Mouse (Mus musculus) ES-E14 (cell line): ENCODE results near the gene Cetn4. TPM values are rescaled to one million over a fixed set of nuclear protein-coding genes. Genes with fewer than 3 reads are reported as not detected.
A peak's percentile ranks its signal among the peaks of the same experiment; 100 is the strongest.

ENCODE experiments used
- DNase-seq: peaks from one replicate; pipeline ENCODE4 v3.0.0-alpha.2; 2013; ENCODE audit warnings: low read depth, low spot score
- H3K27ac ChIP-seq: 2 replicates; pipeline ENCODE4 v1.5.1; 2012; ENCODE audit warnings: low read depth, mild to moderate bottlenecking, low read length, moderate library complexity, mixed read lengths; ENCODE audit not compliant: poor library complexity, insufficient read depth, severe bottlenecking
- H3K36me3 ChIP-seq: 2 replicates; pipeline ENCODE4 v1.6.1; 2012; ENCODE audit warnings: mild to moderate bottlenecking, low read length, moderate library complexity, mixed read lengths; ENCODE audit not compliant: control insufficient read depth, poor library complexity, insufficient read depth, severe bottlenecking
- H3K4me1 ChIP-seq, 2 experiments: fragments of 150-350 bp in 1 of 2; sonication (generic) in 1 of 2; 2 replicates each; pipeline ENCODE4 v1.6.1; 2012; ENCODE audit warnings: low read length in 2 of 2, mild to moderate bottlenecking in 1 of 2, mixed read lengths in 1 of 2; ENCODE audit not compliant: control insufficient read depth in 2 of 2, insufficient read depth in 2 of 2, poor library complexity in 1 of 2
- H3K4me3 ChIP-seq, 2 experiments: fragments of 150-350 bp in 1 of 2; sonication (generic) in 1 of 2; 2 replicates each; pipeline ENCODE4 v1.5.1; 2012; ENCODE audit warnings: low read length in 2 of 2, low read depth in 1 of 2, mild to moderate bottlenecking in 1 of 2, mixed read lengths in 1 of 2; ENCODE audit not compliant: insufficient read depth in 1 of 2, poor library complexity in 1 of 2, severe bottlenecking in 1 of 2
- H3K9ac ChIP-seq: 2 replicates; pipeline ENCODE4 v1.6.1; 2012; ENCODE audit warnings: low read depth, mild to moderate bottlenecking, low read length, mixed read lengths; ENCODE audit not compliant: poor library complexity, insufficient read depth, severe bottlenecking
- H3K9me3 ChIP-seq: fragments of 150-350 bp; sonication (generic); 2 replicates; pipeline ENCODE4 v1.6.1; 2012; ENCODE audit warnings: low read depth, mild to moderate bottlenecking, low read length; ENCODE audit not compliant: control insufficient read depth, insufficient read depth
- CHD2 ChIP-seq: IDR thresholded peaks from 2 replicates; pipeline ENCODE4 v1.6.1; 2014; ENCODE audit warnings: mild to moderate bottlenecking, low read depth, low read length, inconsistent platforms
- HCFC1 ChIP-seq: IDR thresholded peaks from 2 replicates; pipeline ENCODE4 v1.6.1; 2012; ENCODE audit warnings: low read length, inconsistent platforms, borderline replicate concordance; ENCODE audit not compliant: insufficient read depth
- MAFK ChIP-seq: IDR thresholded peaks from 2 replicates; pipeline ENCODE4 v1.6.1; 2014; ENCODE audit warnings: mild to moderate bottlenecking, low read depth, low read length, inconsistent platforms; ENCODE audit not compliant: insufficient read depth
- ZC3H11A ChIP-seq: IDR thresholded peaks from 2 replicates; pipeline ENCODE4 v1.6.1; 2012; ENCODE audit warnings: low read depth, mild to moderate bottlenecking, inconsistent platforms, low read length, borderline replicate concordance
- ZNF384 ChIP-seq: IDR thresholded peaks from 2 replicates; pipeline ENCODE4 v1.6.1; 2012; ENCODE audit warnings: low read depth, low read length, inconsistent platforms
- in situ Hi-C, 2 experiments: fragments of 600-800 bp; cut with MboI; formaldehyde crosslinking; loops; one replicate each; pipeline ENCODE4 v1.15.1; 2025; ENCODE audit warnings: low sequenced_read_pairs in 2 of 2, inconsistent platforms in 1 of 2; ENCODE audit not compliant: unreplicated experiment in 2 of 2
- total RNA-seq: library from RNA; depleted of rRNA; stranded (reverse); fragments of 300-350 nt; gene quantifications from 2 replicates; pipeline ENCODE4 v1.2.3, GENCODE M21; 2012

The Cetn4 gene
- total RNA-seq, 1 experiment: 0.22 TPM

DNA sequence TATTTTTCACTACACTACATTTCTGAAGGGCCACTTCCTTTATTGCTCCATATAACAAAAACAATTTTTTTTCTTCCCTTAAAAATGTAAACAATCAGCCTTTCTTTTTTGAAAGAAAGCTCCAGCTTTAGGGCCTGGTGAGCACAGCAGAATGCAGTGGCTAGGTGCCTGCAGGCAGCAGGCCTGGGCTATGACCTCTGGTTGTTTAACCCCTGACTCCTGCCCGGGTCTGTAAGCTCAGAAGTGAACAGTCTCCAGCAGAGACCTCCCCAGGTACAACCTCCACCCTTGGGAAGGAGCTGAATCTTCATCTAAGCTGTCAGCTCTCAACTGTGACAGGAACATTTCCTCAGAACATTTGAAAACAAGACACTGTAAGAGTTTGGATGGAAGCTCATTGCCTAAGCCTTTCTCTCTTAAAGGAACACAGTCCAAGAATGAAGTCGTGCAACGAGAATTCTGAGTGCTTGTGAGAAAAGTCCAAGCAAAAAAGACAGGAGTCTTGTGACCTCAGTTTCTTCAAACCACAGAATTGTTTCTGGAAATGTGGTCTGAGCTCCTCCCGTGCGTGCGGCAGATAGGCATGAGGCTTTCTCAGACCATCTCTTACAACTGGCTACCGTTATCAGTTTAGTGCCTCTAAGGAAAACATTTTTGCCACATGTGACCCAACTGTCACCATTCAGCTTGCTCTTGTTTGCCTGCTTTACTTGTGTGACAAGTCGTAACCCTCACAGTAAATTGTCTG, 8.9 kb downstream of the Cetn4 start:
- H3K36me3 ChIP-seq: no peaks in the 10 kb centered on the region
- peaks cover 2 to 3% of the 10 kb centered on the region in 2 experiments; a peak in 2 of 4 replicates for H3K4me1 ChIP-seq
- in situ Hi-C loops: no loop called here
- H3K9ac ChIP-seq: no peak overlapping the region
- 0 out of 2 replicates have a peak overlapping the region, but pooled peaks have one; percentile 12 for H3K27ac ChIP-seq
- no peak for DNase-seq
- H3K4me3 ChIP-seq: no peak overlapping the region
- no peak for TF ChIP-seq ZC3H11A
- TF ChIP-seq HCFC1: no peak
- no peak for TF ChIP-seq CHD2
- H3K9me3 ChIP-seq: no peaks in the 10 kb centered on the region

DNA sequence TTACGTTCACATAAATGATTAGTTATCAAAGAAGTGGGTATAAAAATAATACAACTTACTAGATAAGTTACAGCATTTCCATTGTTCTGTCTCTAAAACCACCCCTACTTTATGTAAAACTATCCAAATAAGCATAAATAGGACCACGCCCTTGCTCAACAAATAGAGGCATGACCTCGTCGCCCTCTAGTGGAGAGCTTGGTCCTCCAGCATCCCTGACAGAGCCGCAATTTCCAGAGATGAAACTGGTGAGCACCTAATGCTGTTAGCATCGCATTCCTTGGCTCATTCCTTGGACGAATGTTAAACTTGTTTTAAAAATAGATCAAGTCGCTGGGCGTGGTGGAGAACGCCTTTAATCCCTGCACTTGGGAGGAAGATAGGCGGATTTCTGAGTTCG, 9.8 kb downstream of the Cetn4 start:
- no peak overlapping the region for H3K9ac ChIP-seq
- no peaks in the 10 kb centered on the region for H3K36me3 ChIP-seq
- no peaks in the 10 kb centered on the region for H3K9me3 ChIP-seq
- no peak for TF ChIP-seq ZNF384
- 0 out of 2 replicates have a peak, but pooled peaks have one; percentile 5 for TF ChIP-seq ZC3H11A
- no peak overlapping the region for H3K27ac ChIP-seq
- no peak overlapping the region for H3K4me3 ChIP-seq
- peaks cover 2 to 3% of the 10 kb centered on the region in 2 experiments; a peak in 2 of 4 replicates for H3K4me1 ChIP-seq
- in situ Hi-C loops: no loop called here
- peak; percentile 63 for DNase-seq

DNA sequence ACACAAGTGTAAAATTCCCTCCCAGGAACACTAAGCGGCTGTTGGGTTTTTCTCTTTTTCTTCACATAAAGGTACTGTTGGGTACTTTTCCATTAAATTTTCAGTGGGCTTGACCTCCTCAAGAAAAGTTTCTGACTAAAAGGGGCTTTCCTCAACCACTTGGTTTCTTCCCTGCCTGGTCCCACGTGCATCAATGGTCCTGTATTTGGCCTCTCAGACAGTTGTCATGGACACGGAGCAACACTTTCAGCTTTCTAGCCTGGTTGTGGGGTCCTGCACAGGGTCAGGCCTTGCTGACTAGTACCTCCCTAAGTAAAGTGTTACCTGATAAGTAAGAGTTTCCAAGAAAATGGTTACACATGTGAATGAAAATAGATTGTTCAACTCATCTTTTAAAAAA, 13.0 kb downstream of the Cetn4 start:
- Histone ChIP-seq H3K27ac (no peak overlapping the region), H3K36me3 (no peaks in the 10 kb centered on the region), H3K9me3 (no peaks in the 10 kb centered on the region), H3K9ac (no peak overlapping the region), H3K4me1 (peaks cover 2 to 3% of the 10 kb centered on the region in 2 experiments; a peak in 2 of 4 replicates), H3K4me3 (no peak overlapping the region)
- in situ Hi-C loops: no loop called here
- no peak for TF ChIP-seq HCFC1
- TF ChIP-seq CHD2: no peak
- no peak for TF ChIP-seq ZC3H11A
- TF ChIP-seq ZNF384: no peak
- no peak for TF ChIP-seq MAFK
- DNase-seq: no peak

DNA sequence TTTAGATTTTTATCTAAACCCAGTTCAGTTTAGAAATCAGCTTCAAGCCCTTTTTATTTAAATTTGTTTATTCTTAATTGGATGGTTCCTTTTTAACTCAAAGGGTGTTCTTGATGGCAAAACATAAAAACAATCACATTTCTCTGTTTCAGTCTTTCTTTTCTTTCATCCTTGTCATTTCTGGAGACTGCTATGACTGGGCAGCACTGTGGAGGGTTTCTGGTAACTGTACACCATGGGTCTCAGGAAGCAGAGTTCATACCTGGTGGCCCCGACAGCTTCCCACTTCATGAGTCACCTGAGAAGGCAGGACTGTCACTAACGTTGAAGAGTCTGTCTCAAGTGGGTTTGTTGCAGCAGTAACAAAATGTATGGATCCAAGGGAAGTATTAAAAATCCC, 19.9 kb downstream of the Cetn4 start:
- H3K9me3 ChIP-seq: no peaks in the 10 kb centered on the region
- in situ Hi-C loops: no loop called here
- H3K9ac ChIP-seq: no peak overlapping the region
- TF ChIP-seq CHD2 (no peak), MAFK (no peak), HCFC1 (no peak), ZC3H11A (no peak)
- H3K36me3 ChIP-seq: no peaks in the 10 kb centered on the region
- H3K4me1 ChIP-seq: no peaks in the 10 kb centered on the region
- no peak for DNase-seq
- H3K4me3 ChIP-seq: no peak overlapping the region
- H3K27ac ChIP-seq: no peak overlapping the region

DNA sequence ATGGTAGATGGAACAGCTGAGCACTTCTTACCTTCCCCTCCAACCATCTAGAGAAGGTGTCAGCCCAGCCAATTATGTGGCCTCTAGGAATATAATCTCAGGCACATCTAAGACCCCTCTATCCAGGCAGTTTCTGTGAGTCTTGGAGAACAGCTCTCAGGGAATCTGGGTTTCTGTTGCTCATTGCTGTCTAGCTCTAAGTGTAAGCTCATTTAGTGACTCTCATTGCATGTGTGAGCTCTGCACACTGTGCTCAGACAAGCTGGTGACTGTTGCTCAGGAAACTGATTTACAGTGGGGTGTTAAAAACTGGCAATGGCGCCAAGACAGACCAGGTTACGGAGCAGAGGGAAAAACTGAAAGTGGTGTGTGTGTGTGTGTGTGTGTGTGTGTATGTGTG, 20.6 kb downstream of the Cetn4 start:
- H3K27ac ChIP-seq: no peak overlapping the region
- H3K36me3 ChIP-seq: no peaks in the 10 kb centered on the region
- no peaks in the 10 kb centered on the region for H3K9me3 ChIP-seq
- H3K4me1 ChIP-seq: no peaks in the 10 kb centered on the region
- no peak overlapping the region for H3K4me3 ChIP-seq
- TF ChIP-seq ZNF384 (no peak), HCFC1 (no peak), ZC3H11A (no peak), CHD2 (no peak), MAFK (no peak)
- in situ Hi-C loops: no loop called here
- DNase-seq: no peak
- no peak overlapping the region for H3K9ac ChIP-seq
